Mouse (Mus musculus) thymus, postnatal 36 days (tissue): Measurements from ENCODE around the gene Col4a1.

Experiments
- DNase-seq, 2 experiments: peaks; one replicate each; pipeline ENCODE4 v3.0.0; 2022; ENCODE audit warnings: mixed read lengths in 2 of 2

Col4a1 gene

DNA sequence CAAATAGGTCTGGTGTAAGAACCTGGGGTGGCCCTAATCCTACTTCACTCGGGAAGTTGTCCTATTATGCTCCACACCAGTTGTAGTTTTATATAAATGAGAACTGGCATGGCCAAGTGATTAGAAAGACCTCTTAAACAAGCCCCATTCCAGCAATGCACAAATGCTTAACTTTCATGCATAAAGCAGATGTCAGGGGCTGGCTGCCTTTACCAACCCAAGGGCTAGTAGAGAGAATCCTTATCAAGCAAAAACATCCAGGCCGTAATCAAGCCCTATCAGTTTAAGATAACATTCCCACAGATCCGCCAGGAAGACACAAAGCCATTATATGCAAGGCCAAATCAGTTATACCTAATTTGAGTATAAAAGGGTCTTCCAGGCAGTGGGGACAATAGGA is 46.7 kb downstream of the Col4a1 start:
- no peak for DNase-seq

DNA sequence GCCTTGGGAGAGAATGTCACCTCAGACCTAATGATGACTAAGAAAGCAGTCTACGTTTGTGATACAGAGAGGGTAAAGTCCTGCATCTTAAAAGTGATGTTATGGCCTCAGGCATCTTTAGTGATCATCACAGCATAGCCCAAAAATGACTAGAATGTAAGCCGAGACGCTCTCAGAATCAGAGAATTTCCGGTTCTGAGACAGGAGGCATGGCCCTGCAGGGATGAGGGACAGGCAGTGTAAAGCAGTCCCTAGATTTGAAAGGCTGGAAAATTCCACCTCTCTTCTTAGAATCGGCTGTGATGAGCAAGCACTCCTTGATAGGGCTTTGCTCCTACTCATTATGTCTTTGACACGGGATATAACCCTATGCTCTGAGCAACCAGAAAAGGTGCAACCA is 48.8 kb downstream of the Col4a1 start:
- no peak for DNase-seq

GRCm38 (mm10) chr8:11262031-11262735 is 50.4 kb downstream of the Col4a1 start:
- no peak for DNase-seq

GRCm38 (mm10) chr8:11259832-11260615 is 52.6 kb downstream of the Col4a1 start:
- DNase-seq = no peak

DNA sequence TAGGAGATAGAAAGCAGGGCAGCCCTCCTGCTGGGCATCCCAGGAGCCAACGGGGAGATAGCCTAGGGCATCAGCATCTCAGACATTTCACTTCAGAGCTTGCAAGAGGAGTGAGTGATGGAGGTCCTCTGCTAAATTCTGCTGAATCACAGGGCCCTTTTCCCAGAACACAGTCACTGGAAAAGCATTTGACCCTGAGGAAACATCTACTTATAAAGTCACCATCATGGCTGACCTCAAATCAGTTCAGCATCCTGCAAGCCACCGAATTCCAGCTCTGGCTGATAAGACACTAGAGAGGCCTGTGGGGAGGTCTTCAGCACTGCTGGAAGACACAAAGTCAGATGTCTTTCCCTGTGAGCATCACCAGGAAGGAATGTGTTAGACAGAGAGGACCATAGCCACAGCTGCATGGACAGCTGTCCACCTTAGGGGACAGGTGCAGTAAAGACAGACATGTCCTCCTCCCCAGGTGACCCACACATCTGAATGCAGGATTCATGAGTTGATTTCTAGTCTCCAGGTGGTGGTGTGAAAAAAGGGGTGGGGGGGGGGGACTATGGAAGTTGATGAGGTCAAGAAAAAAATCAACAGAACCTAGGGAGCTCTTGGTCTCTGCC is 54.0 kb downstream of the Col4a1 start:
- DNase-seq = no peak

DNA sequence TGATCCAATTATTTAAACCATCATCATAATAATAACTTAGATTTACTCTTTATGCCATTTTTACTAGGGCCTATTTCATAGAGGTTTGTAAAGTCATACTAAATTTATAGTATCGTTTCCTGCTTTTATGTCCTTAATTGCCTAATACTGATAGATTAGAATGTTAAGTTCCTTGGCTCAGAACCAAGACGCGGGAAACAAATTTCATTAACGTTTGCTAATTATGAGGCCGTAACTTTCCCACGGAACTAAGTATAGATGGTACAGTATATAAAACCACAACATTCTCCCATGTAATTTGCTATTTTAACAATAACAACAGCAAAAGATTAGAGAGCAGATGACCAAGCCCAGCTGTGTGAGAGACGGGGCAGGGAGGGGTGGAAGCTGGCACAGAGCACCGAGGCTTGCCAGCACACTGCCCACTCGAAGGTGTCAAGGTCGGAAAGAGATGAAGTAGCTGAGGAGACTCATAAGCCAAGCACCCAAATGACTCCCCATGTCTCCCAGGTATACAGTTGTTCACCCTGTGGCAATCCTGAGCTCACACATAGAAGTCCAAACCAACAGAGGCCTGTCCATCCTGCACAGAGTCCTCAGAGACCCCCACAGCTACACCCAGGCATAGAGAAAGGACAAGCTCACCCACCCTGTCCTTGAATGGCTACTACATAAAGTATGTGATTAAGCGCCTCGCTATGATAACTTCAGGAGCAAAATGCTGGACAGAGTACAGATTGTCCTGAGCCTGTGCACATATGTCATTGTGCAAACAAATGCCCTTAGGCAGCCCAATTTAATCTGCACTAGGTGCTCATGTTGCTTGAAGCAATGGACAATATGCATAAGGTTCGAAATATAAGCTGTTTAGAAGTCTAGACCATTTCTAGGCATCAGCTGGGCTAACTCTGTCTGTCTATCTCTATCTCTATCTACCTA is 55.3 kb downstream of the Col4a1 start:
- DNase-seq = no peak

DNA sequence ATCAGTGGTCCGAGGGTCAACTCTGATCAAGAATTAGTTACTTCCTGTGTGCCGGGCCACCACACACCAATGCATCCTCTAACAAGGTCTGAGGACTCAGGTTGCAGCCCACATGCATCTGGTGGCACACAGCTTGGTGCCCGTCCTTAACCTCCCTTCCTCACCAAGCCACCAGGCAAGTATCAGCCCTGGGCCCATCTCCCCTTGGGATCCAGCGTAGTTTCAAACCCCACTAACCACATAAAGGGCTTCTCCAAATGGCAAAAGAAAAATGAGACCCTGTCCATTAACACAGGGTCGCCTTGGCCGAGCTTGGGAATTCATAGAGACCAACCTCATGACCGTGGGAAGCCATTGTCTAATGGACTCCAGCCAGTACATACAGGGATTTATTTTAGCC is 56.2 kb downstream of the Col4a1 start:
- no peak for DNase-seq

DNA sequence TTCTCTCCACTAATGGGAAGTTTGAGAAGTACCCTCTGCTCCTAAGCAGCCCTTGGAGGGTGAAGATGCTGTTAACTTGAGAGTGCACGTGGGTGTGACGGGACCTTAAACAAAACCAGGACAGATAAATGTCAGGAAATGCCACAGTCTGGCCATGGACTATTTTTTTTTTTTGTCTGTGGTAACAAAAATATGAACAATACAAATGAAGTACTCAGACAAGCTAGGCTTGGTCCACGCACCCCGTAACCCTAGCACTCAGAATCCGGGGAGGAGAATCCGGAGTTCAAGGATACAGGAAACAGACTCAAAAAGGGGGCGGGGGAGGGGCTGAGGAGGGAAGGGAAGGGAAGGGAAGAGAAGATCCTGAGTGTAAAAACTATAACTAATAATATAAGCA is 56.9 kb downstream of the Col4a1 start:
- DNase-seq = no peak

GRCm38 (mm10) chr8:11254914-11255530 is 57.6 kb downstream of the Col4a1 start:
- DNase-seq = no peak

DNA sequence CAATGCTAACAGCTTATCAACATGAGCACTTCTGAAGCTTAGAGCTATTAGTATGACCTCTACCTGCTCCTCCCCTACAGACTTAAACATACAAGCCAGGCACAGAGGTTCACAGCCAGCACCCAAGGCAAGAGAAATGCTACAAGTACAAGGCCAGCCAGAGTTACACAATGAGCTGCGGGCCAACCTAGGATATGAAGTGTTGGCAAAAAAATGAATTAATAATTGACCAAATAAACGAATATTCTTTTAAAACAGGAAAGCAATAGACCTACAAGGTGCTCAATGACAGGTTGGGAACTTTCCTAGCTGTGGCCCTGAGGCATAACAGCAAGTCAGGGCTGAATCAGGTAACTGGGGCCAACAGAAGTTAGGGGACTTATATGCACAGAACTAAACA is 58.1 kb downstream of the Col4a1 start:
- no peak for DNase-seq

DNA sequence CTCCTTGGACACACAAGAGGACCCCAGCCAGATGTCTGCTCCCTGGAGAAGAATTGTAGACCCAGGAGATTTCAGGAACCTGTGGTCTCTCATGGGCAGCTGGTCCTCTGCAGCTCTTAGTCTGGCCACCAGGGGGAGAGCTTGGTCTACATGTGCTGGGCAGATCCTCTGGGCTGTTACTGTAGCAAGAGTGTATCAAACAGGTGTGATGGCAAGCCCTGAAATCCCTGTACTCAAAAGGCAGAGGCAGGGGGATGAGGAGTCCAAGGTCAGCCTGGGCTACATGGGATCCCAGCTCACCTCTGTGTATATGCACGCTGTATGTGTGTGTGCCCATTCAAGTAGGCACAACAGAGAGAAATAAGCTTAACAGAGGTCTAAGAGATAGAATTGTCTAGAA is 59.1 kb downstream of the Col4a1 start:
- peak; percentile 52 to 57 for DNase-seq

DNA sequence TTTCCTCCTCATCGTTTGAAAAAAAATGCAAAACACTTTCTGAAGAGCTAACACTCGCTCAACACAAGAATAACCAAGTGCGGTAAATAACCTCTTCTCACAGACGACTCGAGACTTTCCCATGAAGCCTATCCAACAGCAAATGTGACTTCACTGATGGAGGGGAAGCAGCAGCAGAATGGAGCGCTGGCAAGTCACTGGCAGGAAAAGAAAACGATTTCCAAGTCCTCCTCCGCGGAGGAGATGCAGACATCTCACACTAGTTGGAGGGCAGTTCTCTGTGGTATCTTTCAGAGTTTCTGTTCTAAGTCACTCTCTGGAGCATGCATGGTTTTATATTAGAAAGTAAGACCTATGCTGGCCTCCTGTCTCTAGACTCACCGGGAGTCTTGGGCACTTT is 59.6 kb downstream of the Col4a1 start:
- no peak for DNase-seq

GRCm38 (mm10) chr8:11252235-11252774 is 60.3 kb downstream of the Col4a1 start:
- no peak for DNase-seq

GRCm38 (mm10) chr8:11250149-11250548 is 62.5 kb downstream of the Col4a1 start:
- no peak for DNase-seq

DNA sequence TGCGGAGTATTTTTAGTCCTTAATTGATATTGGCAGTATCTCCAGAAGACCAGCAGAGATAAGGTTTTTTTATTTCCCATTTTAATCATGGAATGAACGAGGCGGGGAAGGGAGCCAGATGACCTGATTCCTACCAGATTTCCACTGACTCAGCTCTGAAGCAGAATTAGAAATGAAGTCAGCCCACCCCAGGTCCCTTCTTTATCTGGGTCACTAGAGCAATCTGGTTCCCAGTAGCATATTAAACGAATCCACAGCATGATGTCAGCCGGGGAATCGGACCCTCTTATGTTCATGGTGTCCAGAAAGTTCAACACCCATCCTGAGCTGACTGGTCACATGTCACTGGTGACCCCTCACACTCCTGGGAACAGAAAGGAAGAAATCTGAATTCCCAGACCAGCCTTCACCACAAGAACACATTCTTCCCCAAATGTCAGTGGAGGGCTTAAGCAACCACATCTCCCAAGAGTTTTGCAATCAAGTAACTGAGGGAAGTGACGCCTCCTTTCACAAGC is 63.0 kb downstream of the Col4a1 start:
- no peak for DNase-seq

- no peak for DNase-seq
These were observed 63.9 kb downstream of the Col4a1 start for GRCm38 (mm10) chr8:11248712-11249111.

- no peak for DNase-seq
These were observed 71.1 kb downstream of the Col4a1 start for GRCm38 (mm10) chr8:11241488-11241887.

GRCm38 (mm10) chr8:11234879-11235210 is 77.8 kb downstream of the Col4a1 start:
- no peak for DNase-seq

GRCm38 (mm10) chr8:11234151-11234878 is 78.3 kb downstream of the Col4a1 start:
- no peak for DNase-seq

DNA sequence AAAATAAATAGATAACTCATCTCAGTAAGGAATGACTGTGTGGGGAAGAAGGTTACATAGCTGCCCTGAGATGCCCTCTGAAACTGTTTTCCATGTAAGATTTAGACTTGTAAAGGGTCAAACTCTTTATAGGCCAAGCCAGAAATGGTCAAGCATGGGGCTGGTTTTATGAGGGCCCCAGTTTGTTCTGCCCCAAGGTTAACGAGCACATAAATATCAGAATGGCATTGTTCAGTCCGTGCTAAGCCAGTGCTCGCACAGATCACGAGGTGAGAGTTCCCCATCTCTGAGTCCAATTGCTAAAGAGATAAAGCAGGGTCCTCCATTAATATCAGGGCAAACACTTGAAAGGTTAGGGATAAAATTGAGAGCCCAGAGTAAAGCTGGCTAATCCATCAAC is 79.6 kb downstream of the Col4a1 start:
- DNase-seq = no peak

DNA sequence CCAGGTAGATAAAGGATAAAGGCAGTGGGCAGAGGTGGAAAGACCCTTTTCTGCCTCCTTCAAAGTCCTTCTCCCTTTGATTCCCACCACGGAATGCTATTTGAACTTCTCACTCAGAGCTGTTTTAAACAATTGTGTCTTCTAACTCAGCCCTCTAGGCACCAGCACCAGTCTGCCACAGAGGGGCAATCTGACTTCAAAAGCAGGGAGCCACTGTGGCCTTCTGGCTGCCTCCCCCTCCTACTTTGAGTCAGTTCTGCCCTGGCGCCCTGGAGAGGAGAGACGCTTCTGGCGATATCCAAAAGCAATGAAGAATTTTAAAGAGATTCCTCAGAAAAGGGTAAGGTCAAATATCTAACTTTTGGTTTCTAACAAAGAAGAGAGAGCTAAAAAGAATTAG is 82.3 kb downstream of the Col4a1 start:
- DNase-seq = no peak
